Mouse (Mus musculus) liver, embryonic 15.5 days (tissue): ENCODE measurements around the gene Irs1. TPM values are rescaled to one million over a fixed set of nuclear protein-coding genes. Genes with fewer than 3 reads are reported as not detected.
A peak's percentile ranks its signal among the peaks of the same experiment; 100 is the strongest.

ENCODE experiments used
- ATAC-seq: fragments of 200-750 bp; cut with Nextera tagmentation; 2 replicates; pipeline ENCODE4 v1.8.0; 2017; ENCODE audit warnings: moderate number of reproducible peaks, mild to moderate bottlenecking, moderate library complexity; ENCODE audit not compliant: insufficient read depth
- H3K27ac ChIP-seq: fragments of 300-500 bp; sonication (generic); replicated peaks from 2 replicates; pipeline ENCODE4 v1.5.1; 2015; ENCODE audit warnings: mild to moderate bottlenecking, inconsistent platforms
- H3K27me3 ChIP-seq: fragments of 300-500 bp; sonication (generic); 2 replicates; pipeline ENCODE4 v1.6.1; 2015; ENCODE audit warnings: mild to moderate bottlenecking, inconsistent platforms
- H3K36me3 ChIP-seq: fragments of 300-500 bp; sonication (generic); replicated peaks from 2 replicates; pipeline ENCODE4 v1.6.1; 2015; ENCODE audit warnings: moderate library complexity, mild to moderate bottlenecking, inconsistent platforms
- H3K4me1 ChIP-seq: fragments of 300-500 bp; sonication (generic); replicated peaks from 2 replicates; pipeline ENCODE4 v1.6.1; 2015; ENCODE audit warnings: inconsistent platforms
- H3K4me2 ChIP-seq: fragments of 300-500 bp; sonication (generic); 2 replicates; pipeline ENCODE4 v1.6.1; 2015; ENCODE audit warnings: moderate library complexity, mild to moderate bottlenecking, inconsistent platforms
- H3K4me3 ChIP-seq: fragments of 300-500 bp; sonication (generic); replicated peaks from 2 replicates; pipeline ENCODE4 v1.5.1; 2015; ENCODE audit warnings: mild to moderate bottlenecking, inconsistent platforms
- H3K9ac ChIP-seq: fragments of 300-500 bp; sonication (generic); 2 replicates; pipeline ENCODE4 v1.6.1; 2015; ENCODE audit warnings: moderate library complexity, mild to moderate bottlenecking, inconsistent platforms
- H3K9me3 ChIP-seq: fragments of 300-500 bp; sonication (generic); replicated peaks from 2 replicates; pipeline ENCODE4 v1.6.1; 2016; ENCODE audit warnings: inconsistent platforms
- WGBS: fragments of 180-500 bp; shearing (Covaris S2); methylation state at CpG from one replicate; pipeline ENCODE4 v1.1.7; 2015; ENCODE audit warnings: mixed read lengths; ENCODE audit not compliant: insufficient replicate concordance; 5-methylcytosine and 5-hydroxymethylcytosine counted together
- polyA plus RNA-seq: library from polyadenylated mRNA; unstranded; fragments of >200 nt; fragmentation: Nextera tagmentation; extraction: Ambion mirVana; gene quantifications from 2 replicates; pipeline ENCODE4 v1.2.1, GENCODE M21; 2015

Gene Irs1
- polyA plus RNA-seq, 1 experiment from 2014 or later: 1.1 TPM

- Histone ChIP-seq H3K9ac (peak within 1 kb of the TSS; percentile 91), H3K27ac (peak within 1 kb of the TSS; percentile 89), H3K4me2 (peak within 1 kb of the TSS; percentile 85), H3K27me3 (peaks cover 24% of the 10 kb centered on the region), H3K9me3 (no peaks in the 10 kb centered on the region), H3K4me3 (peak within 1 kb of the TSS; percentile 93), H3K4me1 (peaks cover 18% of the 10 kb centered on the region), H3K36me3 (no peaks in the 10 kb centered on the region)
- 6% methylated on average over 47 of the region's 47 CpGs for WGBS
- ATAC-seq: peak; percentile 99
Observed at GRCm38 (mm10) chr1:82316111-82316745, 25.0 kb upstream of the Irs1 start, which contains the start of gene Rhbdd1. Gene Rhbdd1 (plus strand): TSS chr1:82316452.

- Histone ChIP-seq H3K27ac (no peak overlapping the region), H3K4me3 (no peak overlapping the region), H3K27me3 (peaks cover 9% of the 10 kb centered on the region), H3K9me3 (no peaks in the 10 kb centered on the region), H3K9ac (no peak overlapping the region), H3K4me1 (no peaks in the 10 kb centered on the region), H3K36me3 (no peaks in the 10 kb centered on the region), H3K4me2 (no peak overlapping the region)
- WGBS: 63% methylated on average over 3 of the region's 3 CpGs
- ATAC-seq: no peak
Observed at GRCm38 (mm10) chr1:82304483-82304882, 13.3 kb upstream of the Irs1 start.

- no peaks in the 10 kb centered on the region for H3K36me3 ChIP-seq
Observed at GRCm38 (mm10) chr1:82298586-82298985, 7.4 kb upstream of the Irs1 start.

GRCm38 (mm10) chr1:82294102-82294501, 2.9 kb upstream of the Irs1 start:
- peaks cover 62% of the 10 kb centered on the region for H3K27me3 ChIP-seq
- no peak overlapping the region for H3K9ac ChIP-seq
- H3K4me2 ChIP-seq: no peak overlapping the region
- H3K4me3 ChIP-seq: no peak overlapping the region
- H3K9me3 ChIP-seq: no peaks in the 10 kb centered on the region
- H3K27ac ChIP-seq: no peak overlapping the region
- H3K36me3 ChIP-seq: no peaks in the 10 kb centered on the region
- H3K4me1 ChIP-seq: no peaks in the 10 kb centered on the region; the same call in 1 of the 2 replicates
- no peak for ATAC-seq
- WGBS: 8% methylated on average over 6 of the region's 6 CpGs

More at GRCm38 (mm10) chr1:82298586-82298985, 7.4 kb upstream of the Irs1 start:
- ATAC-seq: no peak
- Histone ChIP-seq H3K27me3 (peaks cover 17% of the 10 kb centered on the region), H3K9me3 (no peaks in the 10 kb centered on the region), H3K9ac (no peak overlapping the region), H3K27ac (no peak overlapping the region), H3K4me1 (no peaks in the 10 kb centered on the region), H3K4me3 (no peak overlapping the region), H3K4me2 (no peak overlapping the region)
- WGBS: 11% methylated on average over 1 of the region's 1 CpGs

- H3K27ac ChIP-seq: no peak overlapping the region
- peaks cover 7% of the 10 kb centered on the region; the same call in 1 of the 2 replicates for H3K36me3 ChIP-seq
- ATAC-seq: no peak
- 1% methylated on average over 13 of the region's 13 CpGs for WGBS
- H3K9ac ChIP-seq: no peak overlapping the region
- H3K4me2 ChIP-seq: peak overlapping the region; percentile 60
- H3K9me3 ChIP-seq: no peaks in the 10 kb centered on the region
- H3K4me1 ChIP-seq: peaks cover under 1% of the 10 kb centered on the region; the same call in 1 of the 2 replicates
- peaks cover 75% of the 10 kb centered on the region for H3K27me3 ChIP-seq
- no peak overlapping the region for H3K4me3 ChIP-seq
Observed at GRCm38 (mm10) chr1:82292771-82293170, 1.6 kb upstream of the Irs1 start.

- Histone ChIP-seq H3K4me3 (peak overlapping the region; percentile 47), H3K9me3 (no peaks in the 10 kb centered on the region), H3K27ac (peak overlapping the region; percentile 64; the same call in 1 of the 2 replicates), H3K4me2 (peak overlapping the region; percentile 60), H3K36me3 (peaks cover 7% of the 10 kb centered on the region; the same call in 1 of the 2 replicates), H3K9ac (peak overlapping the region; percentile 18; the same call in 1 of the 2 replicates), H3K27me3 (peaks cover 82% of the 10 kb centered on the region), H3K4me1 (peaks cover 7% of the 10 kb centered on the region; the same call in 1 of the 2 replicates)
- 3% methylated on average over 23 of the region's 23 CpGs for WGBS
- no peak; the same call in 1 of the 2 replicates for ATAC-seq
Observed at GRCm38 (mm10) chr1:82291930-82292712, 905 bp upstream of the Irs1 start.

- Histone ChIP-seq H3K9me3 (no peaks in the 10 kb centered on the region), H3K4me1 (peaks cover 10% of the 10 kb centered on the region; the same call in 1 of the 2 replicates), H3K27me3 (peaks cover 95% of the 10 kb centered on the region), H3K9ac (peak overlapping the region; percentile 16; the same call in 1 of the 2 replicates), H3K4me2 (peak overlapping the region; percentile 60), H3K4me3 (peak overlapping the region; percentile 47), H3K27ac (peak overlapping the region; percentile 64), H3K36me3 (peaks cover 7% of the 10 kb centered on the region; the same call in 1 of the 2 replicates)
- 2% methylated on average over 31 of the region's 31 CpGs for WGBS
- no peak for ATAC-seq
Observed at GRCm38 (mm10) chr1:82290723-82291150, 479 bp downstream of the Irs1 start.

- no peaks in the 10 kb centered on the region for H3K9me3 ChIP-seq
- peaks cover 89% of the 10 kb centered on the region for H3K27me3 ChIP-seq
- H3K9ac ChIP-seq: peak overlapping the region; percentile 16; the same call in 1 of the 2 replicates
- 1% methylated on average over 45 of the region's 45 CpGs for WGBS
- peak overlapping the region; percentile 47 for H3K4me3 ChIP-seq
- H3K27ac ChIP-seq: peak overlapping the region; percentile 64
- H3K4me2 ChIP-seq: peak overlapping the region; percentile 60
- peaks cover 7% of the 10 kb centered on the region; the same call in 1 of the 2 replicates for H3K36me3 ChIP-seq
- ATAC-seq: no peak
- H3K4me1 ChIP-seq: peaks cover 10% of the 10 kb centered on the region; the same call in 1 of the 2 replicates
Observed at GRCm38 (mm10) chr1:82289990-82290681, 1.1 kb downstream of the Irs1 start.

- Histone ChIP-seq H3K4me3 (peak overlapping the region; percentile 47), H3K9me3 (no peaks in the 10 kb centered on the region), H3K27me3 (peaks cover 86% of the 10 kb centered on the region), H3K4me2 (peak overlapping the region; percentile 60), H3K9ac (no peak overlapping the region), H3K4me1 (peaks cover 10% of the 10 kb centered on the region; the same call in 1 of the 2 replicates), H3K27ac (no peak overlapping the region), H3K36me3 (peaks cover 7% of the 10 kb centered on the region; the same call in 1 of the 2 replicates)
- ATAC-seq: no peak
- WGBS: 60% methylated on average over 35 of the region's 35 CpGs
Observed at GRCm38 (mm10) chr1:82289116-82289989, 1.9 kb downstream of the Irs1 start.

- no peak overlapping the region for H3K4me2 ChIP-seq
- no peak for ATAC-seq
- H3K9me3 ChIP-seq: no peaks in the 10 kb centered on the region
- whole genome bisulfite sequencing: 79% methylated on average over 18 of the region's 18 CpGs
- peaks cover 7% of the 10 kb centered on the region; the same call in 1 of the 2 replicates for H3K36me3 ChIP-seq
- H3K4me3 ChIP-seq: no peak overlapping the region
- H3K9ac ChIP-seq: no peak overlapping the region
- H3K27me3 ChIP-seq: peaks cover 78% of the 10 kb centered on the region
- peaks cover 16% of the 10 kb centered on the region for H3K4me1 ChIP-seq
- no peak overlapping the region for H3K27ac ChIP-seq
Observed at GRCm38 (mm10) chr1:82288421-82288990, 2.7 kb downstream of the Irs1 start.
